Mouse (Mus musculus): Measurements from ENCODE around the gene Gm10720. TPM values are rescaled to one million over a fixed set of nuclear protein-coding genes. Genes with fewer than 3 reads are reported as not detected.
"Not testable (repeated sequence)": the region's sequence is repeated elsewhere in the genome, so short reads cannot be mapped to it uniquely, and the experiment has no call there.

Gm10720 gene
- polyA plus RNA-seq (2011; ENCODE audit: insufficient read length, low read depth, missing spikeins) = not detected in 2 replicates

- H3K27ac ChIP-seq (ENCODE audit: insufficient read depth, low read length); H3K4me1 ChIP-seq (ENCODE audit: control insufficient read depth, insufficient read depth, low read length); H3K4me3 ChIP-seq (ENCODE audit: insufficient read depth, low read length): not testable (repeated sequence)
Measured at GRCm38 (mm10) chr9:3015354-3015753, at the start of gene Gm10720. Gene Gm10720 (plus strand): TSS chr9:3015654.

GRCm38 (mm10) chr9:3000445-3000972, 14.9 kb upstream of the Gm10720 start, which contains the start of gene Gm10722:
Gene Gm10722 (plus strand): TSS chr9:3000922.
- not testable (repeated sequence) for H3K4me3 ChIP-seq (ENCODE audit: insufficient read depth, low read length); H3K4me1 ChIP-seq (ENCODE audit: control insufficient read depth, insufficient read depth, low read length); H3K27ac ChIP-seq (ENCODE audit: insufficient read depth, low read length)
- TF ChIP-seq CTCF (IDR thresholded peaks at IDR 0.05; ENCODE audit: borderline replicate concordance, insufficient read depth, low read length) = 0 out of 2 replicates have a peak, but pooled peaks have one; percentile 3

GRCm38 (mm10) chr9:3001006-3001405, 14.4 kb upstream of the Gm10720 start:
- not testable (repeated sequence) for H3K27ac ChIP-seq (ENCODE audit: insufficient read depth, low read length); H3K4me3 ChIP-seq (ENCODE audit: insufficient read depth, low read length)

GRCm38 (mm10) chr9:3001948-3002659, 13.3 kb upstream of the Gm10720 start:
- H3K4me3 ChIP-seq (ENCODE audit: insufficient read depth, low read length); H3K4me1 ChIP-seq (ENCODE audit: control insufficient read depth, insufficient read depth, low read length); H3K27ac ChIP-seq (ENCODE audit: insufficient read depth, low read length): not testable (repeated sequence)
- 0 out of 2 replicates have a peak, but pooled peaks have one; percentile 40 for TF ChIP-seq CTCF (IDR thresholded peaks at IDR 0.05; ENCODE audit: borderline replicate concordance, insufficient read depth, low read length)

More at GRCm38 (mm10) chr9:3001006-3001405, 14.4 kb upstream of the Gm10720 start:
- not testable (repeated sequence) for H3K4me1 ChIP-seq (ENCODE audit: control insufficient read depth, insufficient read depth, low read length)

GRCm38 (mm10) chr9:3002794-3003396, 12.6 kb upstream of the Gm10720 start, which contains the start of gene Gm11168:
Gene Gm11168 (plus strand): TSS chr9:3003346.
- TF ChIP-seq CTCF (IDR thresholded peaks at IDR 0.05; ENCODE audit: borderline replicate concordance, insufficient read depth, low read length) = peak; percentile 47
- H3K4me3 ChIP-seq (ENCODE audit: insufficient read depth, low read length); H3K4me1 ChIP-seq (ENCODE audit: control insufficient read depth, insufficient read depth, low read length); H3K27ac ChIP-seq (ENCODE audit: insufficient read depth, low read length): not testable (repeated sequence)

- not testable (repeated sequence) for H3K4me3 ChIP-seq (ENCODE audit: insufficient read depth, low read length)
Measured at GRCm38 (mm10) chr9:3006179-3006578, 9.3 kb upstream of the Gm10720 start.

GRCm38 (mm10) chr9:3006636-3007035, 8.8 kb upstream of the Gm10720 start:
- H3K4me1 ChIP-seq (ENCODE audit: control insufficient read depth, insufficient read depth, low read length) = not testable (repeated sequence)

More at GRCm38 (mm10) chr9:3006179-3006578, 9.3 kb upstream of the Gm10720 start:
- H3K27ac ChIP-seq (ENCODE audit: insufficient read depth, low read length); H3K4me1 ChIP-seq (ENCODE audit: control insufficient read depth, insufficient read depth, low read length): not testable (repeated sequence)

GRCm38 (mm10) chr9:3007272-3007671, 8.2 kb upstream of the Gm10720 start:
- 0 out of 2 replicates have a peak, but pooled peaks have one; percentile 16 for TF ChIP-seq CTCF (IDR thresholded peaks at IDR 0.05; ENCODE audit: borderline replicate concordance, insufficient read depth, low read length)

More at GRCm38 (mm10) chr9:3006636-3007035, 8.8 kb upstream of the Gm10720 start:
- not testable (repeated sequence) for H3K4me3 ChIP-seq (ENCODE audit: insufficient read depth, low read length); H3K27ac ChIP-seq (ENCODE audit: insufficient read depth, low read length)

GRCm38 (mm10) chr9:3009331-3009730, 6.1 kb upstream of the Gm10720 start:
- H3K4me3 ChIP-seq (ENCODE audit: insufficient read depth, low read length); H3K27ac ChIP-seq (ENCODE audit: insufficient read depth, low read length): not testable (repeated sequence)

More at GRCm38 (mm10) chr9:3007272-3007671, 8.2 kb upstream of the Gm10720 start:
- H3K27ac ChIP-seq (ENCODE audit: insufficient read depth, low read length); H3K4me1 ChIP-seq (ENCODE audit: control insufficient read depth, insufficient read depth, low read length); H3K4me3 ChIP-seq (ENCODE audit: insufficient read depth, low read length): not testable (repeated sequence)

GRCm38 (mm10) chr9:3012054-3012621, 3.3 kb upstream of the Gm10720 start:
- H3K4me3 ChIP-seq (ENCODE audit: insufficient read depth, low read length); H3K4me1 ChIP-seq (ENCODE audit: control insufficient read depth, insufficient read depth, low read length); H3K27ac ChIP-seq (ENCODE audit: insufficient read depth, low read length): not testable (repeated sequence)

More at GRCm38 (mm10) chr9:3009331-3009730, 6.1 kb upstream of the Gm10720 start:
- not testable (repeated sequence) for H3K4me1 ChIP-seq (ENCODE audit: control insufficient read depth, insufficient read depth, low read length)

- H3K4me3 ChIP-seq (ENCODE audit: insufficient read depth, low read length); H3K27ac ChIP-seq (ENCODE audit: insufficient read depth, low read length); H3K4me1 ChIP-seq (ENCODE audit: control insufficient read depth, insufficient read depth, low read length): not testable (repeated sequence)
Measured at GRCm38 (mm10) chr9:3012733-3013279, 2.6 kb upstream of the Gm10720 start, which contains the start of gene Gm10721. Gene Gm10721 (plus strand): TSS chr9:3013140.

- not testable (repeated sequence) for H3K27ac ChIP-seq (ENCODE audit: insufficient read depth, low read length); H3K4me3 ChIP-seq (ENCODE audit: insufficient read depth, low read length); H3K4me1 ChIP-seq (ENCODE audit: control insufficient read depth, insufficient read depth, low read length)
Measured at GRCm38 (mm10) chr9:3015896-3016295, 442 bp downstream of the Gm10720 start.

- H3K27ac ChIP-seq (ENCODE audit: insufficient read depth, low read length); H3K4me3 ChIP-seq (ENCODE audit: insufficient read depth, low read length); H3K4me1 ChIP-seq (ENCODE audit: control insufficient read depth, insufficient read depth, low read length): not testable (repeated sequence)
Measured at GRCm38 (mm10) chr9:3017108-3017507, 1.7 kb downstream of the Gm10720 start, which contains the start of gene Gm10719. Gene Gm10719 (plus strand): TSS chr9:3017408.

GRCm38 (mm10) chr9:3018944-3019343, 3.5 kb downstream of the Gm10720 start:
- H3K4me1 ChIP-seq (ENCODE audit: control insufficient read depth, insufficient read depth, low read length); H3K27ac ChIP-seq (ENCODE audit: insufficient read depth, low read length); H3K4me3 ChIP-seq (ENCODE audit: insufficient read depth, low read length): not testable (repeated sequence)

Data from embryonic fibroblast, embryonic 13.5 days (primary cell).